Mouse (Mus musculus): Measurements from ENCODE around the gene Pdgfra. TPM values are rescaled to one million over a fixed set of nuclear protein-coding genes. Genes with fewer than 3 reads are reported as not detected.

Pdgfra gene
- polyA plus RNA-seq, 1 experiment from 2014 or later, result 137 TPM

GRCm38 (mm10) chr5:75184693-75185235 lies 32.7 kb downstream of the Pdgfra start:
- Histone ChIP-seq H3K27me3 (no peaks in the 10 kb centered on the region), H3K4me3 (no peak overlapping the region), H3K4me1 (no peaks in the 10 kb centered on the region), H3K9me3 (no peaks in the 10 kb centered on the region), H3K36me3 (peaks cover 98% of the 10 kb centered on the region), H3K9ac (no peak overlapping the region), H3K27ac (no peak overlapping the region), H3K4me2 (replicated peaks) (no peak overlapping the region)
- ATAC-seq (ENCODE audit: low FRiP score, low read depth), result no peak
- WGBS, result 82% methylated on average over 7 of the region's 7 CpGs

DNA sequence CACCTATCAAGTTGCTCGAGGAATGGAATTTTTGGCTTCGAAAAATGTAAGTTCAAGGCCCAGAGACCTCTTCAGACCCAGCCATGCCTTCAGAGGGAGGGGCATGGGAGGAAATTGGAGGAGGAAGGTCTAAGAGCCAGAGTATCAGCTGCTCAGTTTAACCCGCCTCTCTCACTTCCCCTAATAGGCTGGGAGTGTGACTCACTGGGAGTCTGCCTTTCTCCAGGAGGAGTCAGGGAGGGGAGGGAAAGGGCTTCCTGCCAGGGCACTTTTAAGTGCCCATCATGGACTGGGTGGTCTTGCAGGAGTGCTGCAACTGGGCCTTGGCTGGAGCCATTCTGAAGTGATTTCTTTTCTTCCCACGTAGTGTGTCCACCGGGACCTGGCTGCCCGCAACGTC lies 33.5 kb downstream of the Pdgfra start:
- Histone ChIP-seq H3K4me3 (no peak overlapping the region), H3K27me3 (no peaks in the 10 kb centered on the region), H3K4me2 (replicated peaks) (no peak overlapping the region), H3K27ac (no peak overlapping the region), H3K36me3 (peaks cover 97% of the 10 kb centered on the region), H3K9me3 (no peaks in the 10 kb centered on the region), H3K4me1 (no peaks in the 10 kb centered on the region), H3K9ac (no peak overlapping the region)
- no peak for ATAC-seq (ENCODE audit: low FRiP score, low read depth)
- WGBS, result 87% methylated on average over 7 of the region's 7 CpGs

DNA sequence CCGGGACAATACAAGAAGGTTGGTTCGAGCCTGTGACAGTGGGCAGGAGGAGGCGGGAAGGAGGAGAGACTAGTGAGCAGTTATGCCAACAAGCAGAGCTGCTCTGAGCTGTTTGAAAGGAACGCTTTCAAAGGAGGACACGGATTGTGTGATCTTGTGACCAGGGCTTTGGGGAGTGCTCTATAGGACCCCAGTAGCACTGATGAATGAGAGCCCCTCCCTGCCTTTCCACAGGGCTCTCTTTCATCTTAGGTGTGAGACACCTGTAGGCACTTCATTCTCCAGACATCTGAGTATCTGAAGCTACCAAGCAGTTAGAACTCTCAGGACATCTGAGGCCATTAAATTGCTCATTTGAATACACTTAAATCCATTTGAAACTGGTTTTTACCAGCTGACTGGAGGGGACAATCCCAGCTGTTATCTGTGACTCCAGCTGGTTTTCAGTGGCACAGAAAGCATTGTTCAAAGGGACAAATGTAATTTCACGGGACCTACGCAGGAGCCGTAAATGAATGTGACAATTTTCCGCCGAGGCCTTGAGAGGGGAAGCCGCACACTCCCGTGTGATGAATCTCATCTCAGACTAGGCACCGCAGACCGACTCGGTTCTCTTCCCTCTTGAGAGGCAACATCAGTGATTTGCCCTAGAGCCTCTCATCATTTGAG lies 37.4 kb downstream of the Pdgfra start:
- Histone ChIP-seq H3K4me3 (no peak overlapping the region), H3K9me3 (no peaks in the 10 kb centered on the region), H3K4me1 (no peaks in the 10 kb centered on the region), H3K9ac (no peak overlapping the region), H3K4me2 (replicated peaks) (no peak overlapping the region), H3K36me3 (peaks cover 91% of the 10 kb centered on the region), H3K27ac (no peak overlapping the region), H3K27me3 (no peaks in the 10 kb centered on the region)
- no peak for ATAC-seq (ENCODE audit: low FRiP score, low read depth)
- 85% methylated on average over 15 of the region's 15 CpGs for WGBS

DNA sequence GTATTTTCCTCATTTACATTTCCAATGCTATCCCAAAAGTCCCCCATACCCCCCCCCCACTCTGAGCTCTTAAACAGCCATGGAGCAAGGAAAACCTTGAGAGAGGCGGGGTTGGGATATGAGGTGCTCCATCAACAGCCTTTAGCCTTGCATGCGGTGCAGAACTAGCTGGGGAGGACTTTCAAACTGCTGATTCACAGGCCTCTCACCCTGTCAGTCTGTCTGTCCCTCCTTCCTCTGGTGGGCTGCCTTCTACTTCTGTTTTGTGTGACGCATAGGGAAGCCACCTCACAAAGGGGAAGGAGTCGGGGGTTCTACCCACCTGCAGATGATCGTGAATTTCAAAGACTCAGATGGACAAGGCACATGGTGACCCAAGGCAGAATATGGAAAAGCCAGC lies 41.0 kb downstream of the Pdgfra start:
- H3K9ac ChIP-seq, result no peak overlapping the region
- ATAC-seq (ENCODE audit: low FRiP score, low read depth), result no peak
- 87% methylated on average over 5 of the region's 5 CpGs for WGBS
- no peaks in the 10 kb centered on the region for H3K4me1 ChIP-seq
- no peaks in the 10 kb centered on the region for H3K9me3 ChIP-seq
- no peak overlapping the region for H3K4me3 ChIP-seq
- H3K27me3 ChIP-seq, result no peaks in the 10 kb centered on the region
- H3K4me2 ChIP-seq (replicated peaks), result no peak overlapping the region
- H3K36me3 ChIP-seq, result peaks cover 90% of the 10 kb centered on the region
- H3K27ac ChIP-seq, result no peak overlapping the region

- no peak overlapping the region for H3K27ac ChIP-seq
- H3K36me3 ChIP-seq, result peaks cover 71% of the 10 kb centered on the region
- no peak for ATAC-seq (ENCODE audit: low FRiP score, low read depth)
- H3K9me3 ChIP-seq, result no peaks in the 10 kb centered on the region
- 79% methylated on average over 8 of the region's 8 CpGs for WGBS
- H3K27me3 ChIP-seq, result no peaks in the 10 kb centered on the region
- no peaks in the 10 kb centered on the region for H3K4me1 ChIP-seq
- H3K4me2 ChIP-seq (replicated peaks), result no peak overlapping the region
- no peak overlapping the region for H3K4me3 ChIP-seq
- H3K9ac ChIP-seq, result no peak overlapping the region
Measured at GRCm38 (mm10) chr5:75198413-75198812, 46.3 kb downstream of the Pdgfra start.

GRCm38 (mm10) chr5:75199698-75200365 lies 47.7 kb downstream of the Pdgfra start:
- ATAC-seq (ENCODE audit: low FRiP score, low read depth), result no peak
- Histone ChIP-seq H3K4me2 (replicated peaks) (no peak overlapping the region), H3K36me3 (peaks cover 58% of the 10 kb centered on the region), H3K9ac (no peak overlapping the region), H3K4me3 (no peak overlapping the region), H3K27me3 (no peaks in the 10 kb centered on the region), H3K9me3 (no peaks in the 10 kb centered on the region), H3K27ac (peak overlapping the region; percentile 39; the same call in 1 of the 2 replicates), H3K4me1 (no peaks in the 10 kb centered on the region)
- 59% methylated on average over 9 of the region's 9 CpGs for WGBS

GRCm38 (mm10) chr5:75200366-75200724 lies 48.3 kb downstream of the Pdgfra start:
- H3K27ac ChIP-seq, result peak overlapping the region; percentile 39; the same call in 1 of the 2 replicates
- H3K4me2 ChIP-seq (replicated peaks), result no peak overlapping the region
- WGBS, result 92% methylated on average over 10 of the region's 10 CpGs
- H3K4me1 ChIP-seq, result no peaks in the 10 kb centered on the region
- ATAC-seq (ENCODE audit: low FRiP score, low read depth), result no peak
- no peaks in the 10 kb centered on the region for H3K9me3 ChIP-seq
- no peak overlapping the region for H3K4me3 ChIP-seq
- peaks cover 53% of the 10 kb centered on the region for H3K36me3 ChIP-seq
- H3K27me3 ChIP-seq, result no peaks in the 10 kb centered on the region
- H3K9ac ChIP-seq, result no peak overlapping the region

GRCm38 (mm10) chr5:75207905-75208304 lies 55.8 kb downstream of the Pdgfra start:
- Histone ChIP-seq H3K27me3 (no peaks in the 10 kb centered on the region), H3K27ac (no peak overlapping the region), H3K9me3 (no peaks in the 10 kb centered on the region), H3K4me1 (no peaks in the 10 kb centered on the region), H3K4me2 (replicated peaks) (no peak overlapping the region), H3K9ac (no peak overlapping the region), H3K36me3 (no peaks in the 10 kb centered on the region), H3K4me3 (no peak overlapping the region)
- WGBS, result 86% methylated on average over 3 of the region's 3 CpGs
- ATAC-seq (ENCODE audit: low FRiP score, low read depth), result no peak

- no peaks in the 10 kb centered on the region for H3K36me3 ChIP-seq
- no peak overlapping the region for H3K4me3 ChIP-seq
- 9% methylated on average over 1 of the region's 1 CpGs for WGBS
- no peaks in the 10 kb centered on the region for H3K27me3 ChIP-seq
- no peaks in the 10 kb centered on the region for H3K9me3 ChIP-seq
- no peak overlapping the region for H3K27ac ChIP-seq
- no peaks in the 10 kb centered on the region for H3K4me1 ChIP-seq
- no peak for ATAC-seq (ENCODE audit: low FRiP score, low read depth)
- no peak overlapping the region for H3K9ac ChIP-seq
- no peak overlapping the region for H3K4me2 ChIP-seq (replicated peaks)
Measured at GRCm38 (mm10) chr5:75209966-75210365, 57.9 kb downstream of the Pdgfra start.

GRCm38 (mm10) chr5:75214520-75214919 lies 62.4 kb downstream of the Pdgfra start:
- H3K27ac ChIP-seq, result no peak overlapping the region
- H3K9me3 ChIP-seq, result no peaks in the 10 kb centered on the region
- H3K36me3 ChIP-seq, result no peaks in the 10 kb centered on the region
- ATAC-seq (ENCODE audit: low FRiP score, low read depth), result no peak
- H3K27me3 ChIP-seq, result no peaks in the 10 kb centered on the region
- H3K9ac ChIP-seq, result no peak overlapping the region
- 55% methylated on average over 6 of the region's 6 CpGs for WGBS
- no peak overlapping the region for H3K4me2 ChIP-seq (replicated peaks)
- no peak overlapping the region for H3K4me3 ChIP-seq
- no peaks in the 10 kb centered on the region for H3K4me1 ChIP-seq

DNA sequence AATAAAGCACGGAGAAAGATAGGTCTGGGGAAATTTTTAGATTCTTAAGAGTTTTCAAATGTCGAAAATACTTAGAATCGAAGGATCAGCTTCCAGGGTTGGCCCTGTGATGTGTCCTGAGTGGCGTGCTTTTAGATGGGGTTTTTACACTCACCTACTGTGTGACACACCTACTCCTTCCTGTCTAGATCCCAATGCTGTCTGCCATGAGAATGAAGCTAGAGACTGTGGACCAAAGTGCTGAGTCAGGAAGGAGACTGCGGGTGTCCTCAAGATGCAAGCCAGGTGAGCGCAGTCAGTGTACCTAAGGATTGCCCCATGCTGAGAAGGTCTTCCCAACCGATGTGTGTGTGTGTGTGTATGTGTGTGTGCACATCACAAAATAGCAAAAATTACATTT lies 62.8 kb downstream of the Pdgfra start:
- H3K36me3 ChIP-seq, result no peaks in the 10 kb centered on the region
- WGBS, result 78% methylated on average over 7 of the region's 7 CpGs
- no peaks in the 10 kb centered on the region for H3K27me3 ChIP-seq
- no peak for ATAC-seq (ENCODE audit: low FRiP score, low read depth)
- no peaks in the 10 kb centered on the region for H3K4me1 ChIP-seq
- no peak overlapping the region for H3K4me3 ChIP-seq
- no peak overlapping the region for H3K4me2 ChIP-seq (replicated peaks)
- H3K27ac ChIP-seq, result no peak overlapping the region
- H3K9ac ChIP-seq, result no peak overlapping the region
- no peaks in the 10 kb centered on the region for H3K9me3 ChIP-seq

GRCm38 (mm10) chr5:75215678-75216256 lies 63.7 kb downstream of the Pdgfra start:
- 52% methylated on average over 7 of the region's 7 CpGs for WGBS
- Histone ChIP-seq H3K4me1 (no peaks in the 10 kb centered on the region), H3K27ac (no peak overlapping the region), H3K4me3 (no peak overlapping the region), H3K9me3 (no peaks in the 10 kb centered on the region), H3K9ac (no peak overlapping the region), H3K36me3 (no peaks in the 10 kb centered on the region), H3K4me2 (replicated peaks) (no peak overlapping the region), H3K27me3 (no peaks in the 10 kb centered on the region)
- no peak for ATAC-seq (ENCODE audit: low FRiP score, low read depth)
